Mouse (Mus musculus): ENCODE measurements around the gene Ttc28. TPM values are rescaled to one million over a fixed set of nuclear protein-coding genes. Genes with fewer than 3 reads are reported as not detected.

The Ttc28 gene
- polyA plus RNA-seq, 1 experiment from 2014 or later: 5.7 TPM

DNA sequence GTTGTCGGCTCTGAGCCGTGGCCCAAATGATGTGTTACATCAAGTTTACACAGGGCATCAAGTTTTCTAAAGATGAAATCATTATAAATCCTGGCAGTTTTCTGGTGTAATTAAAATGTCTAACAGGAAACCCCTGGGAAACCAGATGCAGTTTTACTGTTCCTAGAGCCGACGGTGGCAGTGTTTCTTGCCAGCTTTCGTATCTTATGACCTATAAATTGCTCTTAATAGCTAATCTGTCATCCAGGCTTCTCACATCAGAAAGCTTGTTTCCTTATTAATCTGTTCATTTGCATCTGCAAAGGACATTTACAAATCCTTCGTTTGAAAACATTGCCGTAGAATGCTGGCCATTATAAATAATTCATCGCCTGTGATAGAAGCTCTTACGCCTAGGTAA, 296.2 kb downstream of the Ttc28 start:
- WGBS: 87% methylated on average over 9 of the region's 9 CpGs
- ATAC-seq (replicated peaks; ENCODE audit: low FRiP score): no peak
- H3K27ac ChIP-seq (ENCODE audit: low read depth, low read length): no peak overlapping the region

DNA sequence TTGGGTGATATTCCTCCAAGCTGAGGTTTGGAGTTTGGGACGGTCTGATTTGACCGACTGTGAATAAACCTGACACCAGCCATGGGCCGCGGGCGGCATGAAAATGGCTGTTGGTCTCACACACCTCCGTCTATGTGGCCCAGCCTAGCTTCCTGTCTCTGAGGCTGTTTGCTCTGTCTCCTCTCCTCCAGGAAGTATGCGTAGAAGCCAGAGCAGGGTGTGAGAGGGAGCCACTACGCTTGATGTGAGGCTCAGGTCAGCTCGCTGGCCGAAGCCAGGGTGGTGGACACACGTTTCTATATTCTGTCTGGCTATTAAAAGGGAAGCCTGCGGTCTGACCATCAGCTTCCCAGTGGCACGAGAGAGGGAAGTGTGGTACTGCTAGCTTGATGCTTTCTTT, 296.8 kb downstream of the Ttc28 start:
- WGBS: 76% methylated on average over 13 of the region's 13 CpGs

More for the DNA sequence above, 296.2 kb downstream of the Ttc28 start:
- H3K27me3 ChIP-seq (replicated peaks; ENCODE audit: control insufficient read depth, insufficient read depth, low read length): no peaks in the 10 kb centered on the region
- H3K36me3 ChIP-seq (ENCODE audit: control insufficient read depth, insufficient read depth, low read length): no peaks in the 10 kb centered on the region
- no peaks in the 10 kb centered on the region for H3K4me1 ChIP-seq (replicated peaks; ENCODE audit: control insufficient read depth, insufficient read depth, low read length)
- no peak overlapping the region for H3K9ac ChIP-seq (ENCODE audit: low read depth, low read length)
- no peaks in the 10 kb centered on the region for H3K9me3 ChIP-seq (ENCODE audit: control insufficient read depth, low read length)
- no peak overlapping the region for H3K4me3 ChIP-seq (ENCODE audit: low read depth, low read length)
- DNase-seq (ENCODE audit: low spot score): no peak
- no peak overlapping the region for H3K4me2 ChIP-seq

DNA sequence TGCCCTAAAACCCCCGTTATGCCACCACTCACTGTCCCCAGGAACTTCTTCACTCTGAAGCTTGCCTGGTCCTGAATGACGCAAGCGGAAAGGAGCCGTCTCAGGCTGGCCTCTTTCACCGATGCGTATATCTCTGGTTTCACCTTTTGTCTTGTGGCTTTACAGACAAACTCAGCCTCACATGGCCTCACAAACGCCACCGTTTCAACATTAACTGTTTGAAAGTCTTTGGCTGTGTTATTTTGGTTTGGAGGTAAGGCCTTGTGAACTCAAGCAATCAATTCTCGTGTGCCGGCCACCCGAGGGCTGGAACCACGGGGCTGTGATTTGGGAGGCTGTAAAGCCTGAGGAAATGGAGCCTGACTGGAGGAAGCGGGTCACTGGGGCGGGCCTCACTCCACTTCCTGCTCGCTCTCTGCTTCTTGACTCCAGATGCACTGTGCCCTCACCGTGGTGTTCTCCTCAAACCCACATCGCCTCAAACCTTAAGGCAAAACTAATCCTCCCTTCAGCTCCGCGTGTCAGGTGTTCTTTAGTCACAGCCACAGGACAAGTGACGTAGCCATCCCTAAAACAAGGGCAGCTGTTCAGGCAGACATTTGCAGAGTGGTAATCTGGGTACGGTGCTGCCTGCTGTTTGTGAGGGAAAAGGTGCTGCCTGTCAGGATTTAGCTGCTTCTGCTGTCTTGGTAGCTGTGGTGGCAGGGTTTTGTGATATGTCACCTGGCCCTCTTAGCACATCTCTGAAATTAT, 298.9 kb downstream of the Ttc28 start:
- H3K4me2 ChIP-seq: peak overlapping the region; percentile 28; the same call in 1 of the 2 replicates
- no peak overlapping the region for H3K9ac ChIP-seq (ENCODE audit: low read depth, low read length)
- no peak overlapping the region for H3K4me3 ChIP-seq (ENCODE audit: low read depth, low read length)
- H3K27me3 ChIP-seq (replicated peaks; ENCODE audit: control insufficient read depth, insufficient read depth, low read length): no peaks in the 10 kb centered on the region
- H3K4me1 ChIP-seq (replicated peaks; ENCODE audit: control insufficient read depth, insufficient read depth, low read length): no peaks in the 10 kb centered on the region
- no peaks in the 10 kb centered on the region for H3K36me3 ChIP-seq (ENCODE audit: control insufficient read depth, insufficient read depth, low read length)
- WGBS: 34% methylated on average over 21 of the region's 21 CpGs
- H3K27ac ChIP-seq (ENCODE audit: low read depth, low read length): no peak overlapping the region
- H3K9me3 ChIP-seq (ENCODE audit: control insufficient read depth, low read length): no peaks in the 10 kb centered on the region
- DNase-seq (ENCODE audit: low spot score) (no peak), ATAC-seq (replicated peaks; ENCODE audit: low FRiP score) (no peak)

More for the DNA sequence above, 296.8 kb downstream of the Ttc28 start:
- Histone ChIP-seq H3K27ac (ENCODE audit: low read depth, low read length) (no peak overlapping the region), H3K4me2 (no peak overlapping the region), H3K27me3 (replicated peaks; ENCODE audit: control insufficient read depth, insufficient read depth, low read length) (no peaks in the 10 kb centered on the region), H3K9ac (ENCODE audit: low read depth, low read length) (no peak overlapping the region), H3K36me3 (ENCODE audit: control insufficient read depth, insufficient read depth, low read length) (no peaks in the 10 kb centered on the region), H3K4me1 (replicated peaks; ENCODE audit: control insufficient read depth, insufficient read depth, low read length) (no peaks in the 10 kb centered on the region), H3K4me3 (ENCODE audit: low read depth, low read length) (no peak overlapping the region), H3K9me3 (ENCODE audit: control insufficient read depth, low read length) (no peaks in the 10 kb centered on the region)
- ATAC-seq (replicated peaks; ENCODE audit: low FRiP score) (no peak), DNase-seq (ENCODE audit: low spot score) (no peak)

DNA sequence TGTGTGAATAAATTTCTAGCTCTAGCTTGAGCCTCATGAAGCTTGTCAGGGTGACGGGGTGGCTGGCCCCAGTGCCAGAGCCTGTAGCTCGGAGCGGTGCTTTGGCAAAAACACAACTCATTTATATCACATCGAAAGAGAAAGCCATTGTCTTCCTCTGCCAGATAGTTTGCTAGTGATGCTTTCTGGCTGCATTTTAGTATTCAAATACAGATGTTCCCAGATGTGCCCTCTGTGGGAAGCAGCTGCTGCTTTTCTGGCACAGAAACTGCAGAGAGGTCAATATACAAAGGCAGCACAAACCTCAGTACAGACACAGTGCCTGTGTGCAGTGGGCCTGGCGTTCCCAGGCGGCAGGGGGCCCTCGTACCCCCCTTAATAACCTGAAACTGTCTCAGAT, 300.0 kb downstream of the Ttc28 start:
- no peaks in the 10 kb centered on the region for H3K27me3 ChIP-seq (replicated peaks; ENCODE audit: control insufficient read depth, insufficient read depth, low read length)
- DNase-seq (ENCODE audit: low spot score): no peak
- H3K4me2 ChIP-seq: no peak overlapping the region
- no peaks in the 10 kb centered on the region for H3K36me3 ChIP-seq (ENCODE audit: control insufficient read depth, insufficient read depth, low read length)
- no peak overlapping the region for H3K4me3 ChIP-seq (ENCODE audit: low read depth, low read length)
- WGBS: 76% methylated on average over 7 of the region's 7 CpGs
- no peaks in the 10 kb centered on the region for H3K9me3 ChIP-seq (ENCODE audit: control insufficient read depth, low read length)
- no peak overlapping the region for H3K27ac ChIP-seq (ENCODE audit: low read depth, low read length)
- no peaks in the 10 kb centered on the region for H3K4me1 ChIP-seq (replicated peaks; ENCODE audit: control insufficient read depth, insufficient read depth, low read length)
- ATAC-seq (replicated peaks; ENCODE audit: low FRiP score): no peak
- no peak overlapping the region for H3K9ac ChIP-seq (ENCODE audit: low read depth, low read length)

DNA sequence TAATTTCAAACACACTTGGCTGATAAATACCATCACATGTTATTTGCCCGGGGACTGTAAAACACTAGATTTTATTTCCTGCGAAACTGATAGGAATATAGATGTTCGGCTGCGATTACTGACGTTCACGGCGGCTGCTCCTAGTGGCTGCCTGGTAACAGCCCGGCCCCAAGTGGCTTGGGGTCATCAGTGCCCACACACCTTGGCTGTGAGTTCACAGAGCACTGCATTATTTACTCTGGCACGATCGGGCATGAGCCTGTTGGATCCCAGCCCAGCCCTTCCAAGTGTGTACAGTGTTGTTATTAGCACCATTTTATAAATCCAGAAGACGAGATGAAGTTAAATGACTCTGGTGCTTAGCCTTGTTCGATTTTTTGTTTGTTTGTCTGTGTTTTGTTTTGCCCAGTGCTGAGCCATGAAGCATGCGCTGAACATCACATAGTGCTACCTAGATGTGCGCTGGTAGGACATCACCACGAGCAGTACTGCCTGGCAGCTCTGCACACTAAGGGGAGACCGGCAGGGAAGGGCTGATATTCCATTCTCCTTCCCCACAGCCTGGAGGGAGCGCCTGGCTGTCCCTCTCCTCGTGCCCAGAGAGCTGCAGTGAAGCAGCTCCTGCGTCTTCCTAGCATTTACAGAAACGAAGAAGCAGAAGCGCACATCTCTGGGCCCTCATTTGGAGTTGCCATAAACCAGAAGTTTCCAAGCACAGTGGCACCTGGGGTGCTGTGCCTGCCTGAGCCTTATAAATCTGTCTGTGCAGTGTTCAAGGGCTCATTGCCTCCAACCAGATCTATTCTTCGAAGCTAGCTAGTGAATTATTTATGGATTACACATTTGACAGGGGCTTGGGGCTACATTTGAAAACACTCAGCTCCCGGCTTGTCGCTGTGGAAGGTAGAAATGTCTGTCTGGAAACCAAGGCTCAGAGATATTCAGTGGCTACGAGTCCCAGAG, 300.8 kb downstream of the Ttc28 start:
- Histone ChIP-seq H3K36me3 (ENCODE audit: control insufficient read depth, insufficient read depth, low read length) (no peaks in the 10 kb centered on the region), H3K9me3 (ENCODE audit: control insufficient read depth, low read length) (no peaks in the 10 kb centered on the region), H3K27ac (ENCODE audit: low read depth, low read length) (no peak overlapping the region), H3K9ac (ENCODE audit: low read depth, low read length) (no peak overlapping the region), H3K27me3 (replicated peaks; ENCODE audit: control insufficient read depth, insufficient read depth, low read length) (no peaks in the 10 kb centered on the region), H3K4me1 (replicated peaks; ENCODE audit: control insufficient read depth, insufficient read depth, low read length) (no peaks in the 10 kb centered on the region), H3K4me3 (ENCODE audit: low read depth, low read length) (no peak overlapping the region), H3K4me2 (no peak overlapping the region)
- no peak for DNase-seq (ENCODE audit: low spot score)
- 82% methylated on average over 25 of the region's 25 CpGs for WGBS
- no peak for ATAC-seq (replicated peaks; ENCODE audit: low FRiP score)

DNA sequence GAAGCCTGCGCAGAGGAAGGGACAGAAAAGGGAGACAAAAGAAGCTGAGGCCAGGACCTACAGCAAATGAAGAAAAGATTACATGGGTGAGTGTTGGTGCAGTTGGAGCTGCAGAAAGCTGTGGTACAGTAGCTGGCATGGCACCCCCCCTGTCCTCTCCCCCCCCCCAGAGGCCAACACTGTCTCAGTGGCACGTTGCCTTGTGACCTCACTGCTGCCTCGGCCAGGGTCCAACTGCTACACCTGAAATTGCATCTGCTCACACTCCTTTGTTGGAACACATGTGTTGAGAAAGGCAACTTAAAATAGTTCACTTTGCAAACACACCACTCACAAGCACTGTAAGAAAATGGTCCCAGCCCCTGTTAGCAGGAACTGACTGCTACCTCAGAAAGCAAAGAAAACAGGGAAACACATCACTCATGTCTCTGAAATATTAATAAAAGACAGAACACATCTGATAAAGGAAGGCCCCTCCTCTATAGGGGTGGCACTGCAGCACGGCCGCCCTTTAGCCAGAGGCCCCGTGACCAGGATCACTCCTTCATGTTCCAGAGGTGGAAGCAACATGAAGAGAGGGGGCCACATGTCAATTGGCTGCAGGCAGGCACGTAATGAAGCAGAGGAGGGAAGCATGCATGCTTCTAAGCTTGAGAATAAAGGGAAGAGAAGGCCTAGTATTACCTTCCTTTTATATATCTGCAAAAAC, 301.8 kb downstream of the Ttc28 start:
- Histone ChIP-seq H3K4me2 (no peak overlapping the region), H3K9me3 (ENCODE audit: control insufficient read depth, low read length) (no peaks in the 10 kb centered on the region), H3K27me3 (replicated peaks; ENCODE audit: control insufficient read depth, insufficient read depth, low read length) (no peaks in the 10 kb centered on the region), H3K4me1 (replicated peaks; ENCODE audit: control insufficient read depth, insufficient read depth, low read length) (no peaks in the 10 kb centered on the region), H3K36me3 (ENCODE audit: control insufficient read depth, insufficient read depth, low read length) (no peaks in the 10 kb centered on the region), H3K4me3 (ENCODE audit: low read depth, low read length) (no peak overlapping the region), H3K9ac (ENCODE audit: low read depth, low read length) (no peak overlapping the region), H3K27ac (ENCODE audit: low read depth, low read length) (no peak overlapping the region)
- no peak for DNase-seq (ENCODE audit: low spot score)
- ATAC-seq (replicated peaks; ENCODE audit: low FRiP score): no peak
- WGBS: 74% methylated on average over 7 of the region's 7 CpGs

DNA sequence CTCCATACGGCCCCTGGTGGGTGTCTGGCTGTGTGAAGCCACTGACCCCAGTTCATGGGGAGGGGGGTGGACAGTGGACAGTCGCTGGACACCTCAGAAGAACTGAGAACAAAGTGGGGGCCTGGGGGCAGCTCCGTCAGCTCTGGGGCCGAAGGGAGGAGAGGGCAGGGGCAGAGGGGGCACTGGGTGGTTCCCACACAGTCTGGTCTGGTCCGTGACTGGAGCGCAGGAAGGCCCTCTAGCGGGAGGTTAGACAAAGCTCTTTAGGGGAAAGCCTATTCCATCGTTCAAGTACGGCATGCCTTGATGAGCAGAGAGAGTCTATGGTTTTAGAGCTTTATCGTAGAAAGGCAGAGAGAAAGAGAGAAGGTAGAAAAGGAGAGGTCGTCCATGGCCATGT, 307.0 kb downstream of the Ttc28 start:
- H3K9me3 ChIP-seq (ENCODE audit: control insufficient read depth, low read length): no peaks in the 10 kb centered on the region
- no peak overlapping the region for H3K4me2 ChIP-seq
- ATAC-seq (replicated peaks; ENCODE audit: low FRiP score) (no peak), DNase-seq (ENCODE audit: low spot score) (no peak)
- no peaks in the 10 kb centered on the region for H3K36me3 ChIP-seq (ENCODE audit: control insufficient read depth, insufficient read depth, low read length)
- no peak overlapping the region for H3K4me3 ChIP-seq (ENCODE audit: low read depth, low read length)
- H3K27ac ChIP-seq (ENCODE audit: low read depth, low read length): no peak overlapping the region
- H3K27me3 ChIP-seq (replicated peaks; ENCODE audit: control insufficient read depth, insufficient read depth, low read length): no peaks in the 10 kb centered on the region
- H3K4me1 ChIP-seq (replicated peaks; ENCODE audit: control insufficient read depth, insufficient read depth, low read length): no peaks in the 10 kb centered on the region
- WGBS: 40% methylated on average over 11 of the region's 11 CpGs
- H3K9ac ChIP-seq (ENCODE audit: low read depth, low read length): no peak overlapping the region

DNA sequence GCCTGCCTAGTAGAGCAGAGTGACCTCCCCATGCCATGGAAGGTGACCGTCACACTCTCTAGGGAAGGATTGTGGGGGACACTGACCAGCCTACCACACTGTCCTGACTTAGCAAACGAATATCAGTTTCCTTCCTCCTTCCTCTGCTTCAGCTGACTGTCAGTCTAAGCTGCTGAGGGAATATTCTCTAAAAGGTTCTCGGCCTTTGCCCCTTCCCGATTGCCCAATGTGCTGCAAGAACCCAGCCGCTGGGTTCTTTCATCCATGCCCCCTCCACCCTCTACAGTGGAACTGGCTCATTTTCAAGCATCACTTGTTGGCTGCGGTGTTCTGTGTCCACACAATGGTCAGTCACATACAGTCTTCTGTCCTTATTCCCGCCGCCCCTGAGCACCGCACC, 312.4 kb downstream of the Ttc28 start:
- 73% methylated on average over 9 of the region's 9 CpGs for WGBS
- ATAC-seq (replicated peaks; ENCODE audit: low FRiP score) (no peak), DNase-seq (ENCODE audit: low spot score) (no peak)
- no peak overlapping the region for H3K4me3 ChIP-seq (ENCODE audit: low read depth, low read length)
- no peaks in the 10 kb centered on the region for H3K4me1 ChIP-seq (replicated peaks; ENCODE audit: control insufficient read depth, insufficient read depth, low read length)
- H3K27me3 ChIP-seq (replicated peaks; ENCODE audit: control insufficient read depth, insufficient read depth, low read length): no peaks in the 10 kb centered on the region
- H3K4me2 ChIP-seq: no peak overlapping the region
- no peaks in the 10 kb centered on the region for H3K9me3 ChIP-seq (ENCODE audit: control insufficient read depth, low read length)
- H3K27ac ChIP-seq (ENCODE audit: low read depth, low read length): no peak overlapping the region
- H3K9ac ChIP-seq (ENCODE audit: low read depth, low read length): no peak overlapping the region
- no peaks in the 10 kb centered on the region for H3K36me3 ChIP-seq (ENCODE audit: control insufficient read depth, insufficient read depth, low read length)

Data from liver, embryonic 11.5 days (tissue).